Mouse (Mus musculus) liver, embryonic 13.5 days (tissue): Measurements from ENCODE around the gene Dis3. TPM values are rescaled to one million over a fixed set of nuclear protein-coding genes. Genes with fewer than 3 reads are reported as not detected.

Experiments used
- ATAC-seq: fragments of 200-750 bp; cut with Nextera tagmentation; 2 replicates; pipeline ENCODE4 v1.8.0; 2017; ENCODE audit warnings: low read depth, mild to moderate bottlenecking, moderate number of reproducible peaks, moderate library complexity
- DNase-seq: peaks from one replicate; pipeline ENCODE4 v3.0.0; 2022
- H3K27ac ChIP-seq: fragments of 300-500 bp; sonication (generic); 2 replicates; pipeline ENCODE4 v1.5.1; 2015; ENCODE audit warnings: moderate library complexity, mild to moderate bottlenecking, inconsistent platforms
- H3K27me3 ChIP-seq: fragments of 300-500 bp; sonication (generic); 2 replicates; pipeline ENCODE4 v1.6.1; 2015; ENCODE audit warnings: mild to moderate bottlenecking, inconsistent platforms
- H3K36me3 ChIP-seq: fragments of 300-500 bp; sonication (generic); 2 replicates; pipeline ENCODE4 v1.6.1; 2015; ENCODE audit warnings: mild to moderate bottlenecking, inconsistent platforms
- H3K4me1 ChIP-seq: fragments of 300-500 bp; sonication (generic); replicated peaks from 2 replicates; pipeline ENCODE4 v1.6.1; 2015; ENCODE audit warnings: inconsistent platforms
- H3K4me2 ChIP-seq: fragments of 300-500 bp; sonication (generic); 2 replicates; pipeline ENCODE4 v1.6.1; 2015; ENCODE audit warnings: inconsistent platforms, mild to moderate bottlenecking, moderate library complexity
- H3K4me3 ChIP-seq: fragments of 300-500 bp; sonication (generic); replicated peaks from 2 replicates; pipeline ENCODE4 v1.5.1; 2015; ENCODE audit warnings: mild to moderate bottlenecking, inconsistent platforms
- H3K9ac ChIP-seq: fragments of 300-500 bp; sonication (generic); 2 replicates; pipeline ENCODE4 v1.6.1; 2015; ENCODE audit warnings: mild to moderate bottlenecking, inconsistent platforms
- H3K9me3 ChIP-seq: fragments of 300-500 bp; sonication (generic); replicated peaks from 2 replicates; pipeline ENCODE4 v1.6.1; 2016; ENCODE audit warnings: inconsistent platforms
- WGBS: fragments of 180-500 bp; shearing (Covaris S2); methylation state at CpG from one replicate; pipeline ENCODE4 v1.1.7; 2015; ENCODE audit not compliant: insufficient replicate concordance; 5-methylcytosine and 5-hydroxymethylcytosine counted together
- polyA plus RNA-seq: library from polyadenylated mRNA; unstranded; fragments of >200 nt; fragmentation: Nextera tagmentation; extraction: Ambion mirVana; gene quantifications from 2 replicates; pipeline ENCODE4 v1.2.1, GENCODE M21; 2015

Dis3 gene
- polyA plus RNA-seq, 1 experiment from 2014 or later: 19.0 TPM

DNA sequence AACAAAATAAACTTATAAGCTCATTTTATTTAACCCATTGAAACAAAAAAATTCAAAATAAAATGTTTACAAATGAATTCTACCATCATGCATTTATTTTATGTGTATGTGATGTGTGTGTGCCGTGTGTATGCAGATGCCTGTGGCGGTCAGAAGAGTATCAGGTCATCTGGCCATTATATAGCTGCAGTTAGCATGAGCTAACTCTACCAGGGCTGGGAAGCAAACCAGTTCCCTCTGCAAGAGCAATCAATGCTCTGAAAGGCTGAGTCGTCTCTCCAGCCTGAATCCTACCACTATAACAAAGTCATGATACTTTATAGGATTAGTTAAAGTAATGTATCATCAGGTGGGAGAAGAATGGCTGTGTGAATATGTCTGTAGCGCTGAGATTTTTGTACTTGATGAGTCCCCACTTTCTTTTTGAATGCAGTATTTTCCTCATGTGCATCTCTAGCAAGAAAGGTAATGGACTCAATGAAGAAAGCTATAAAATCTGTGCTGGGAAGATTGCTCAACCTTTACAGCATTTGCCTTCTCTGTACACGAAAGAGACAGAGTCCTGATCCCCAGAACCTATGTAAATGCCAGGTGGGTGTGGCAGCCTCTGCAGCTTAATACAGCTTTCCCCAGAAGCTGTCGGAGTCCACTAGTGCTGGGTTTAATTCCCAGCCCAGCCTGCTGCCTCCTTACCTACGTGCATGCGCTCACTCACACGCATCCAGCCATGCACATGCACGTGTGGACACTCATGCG is 22.2 kb upstream of the Dis3 start:
- Histone ChIP-seq H3K9ac (no peak overlapping the region), H3K27me3 (no peaks in the 10 kb centered on the region), H3K9me3 (no peaks in the 10 kb centered on the region), H3K4me1 (no peaks in the 10 kb centered on the region), H3K4me2 (no peak overlapping the region), H3K4me3 (no peak overlapping the region), H3K36me3 (peaks cover 12% of the 10 kb centered on the region), H3K27ac (no peak overlapping the region)
- 76% methylated on average over 11 of the region's 11 CpGs for WGBS
- ATAC-seq (no peak), DNase-seq (no peak)

DNA sequence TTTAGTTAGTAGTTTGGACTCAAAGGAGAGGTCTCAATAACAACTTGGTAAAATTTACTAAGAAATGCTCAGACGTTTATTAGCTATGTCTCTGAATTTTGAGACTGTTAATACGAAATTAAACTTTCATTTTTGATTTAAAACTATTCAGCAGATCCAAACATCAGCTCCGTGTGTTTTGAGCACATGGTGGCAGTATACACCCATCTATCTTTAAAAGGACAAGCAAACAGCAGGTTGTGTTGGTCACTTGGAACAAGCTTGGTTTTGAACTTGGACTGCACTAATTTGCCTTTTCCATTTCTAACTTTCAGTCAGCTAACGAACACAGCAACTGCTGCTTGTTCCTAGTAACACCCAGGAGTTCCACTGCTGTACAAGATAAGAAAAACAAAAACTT is 18.0 kb upstream of the Dis3 start:
- DNase-seq (no peak), ATAC-seq (no peak)
- Histone ChIP-seq H3K4me1 (no peaks in the 10 kb centered on the region), H3K9ac (no peak overlapping the region), H3K36me3 (peaks cover 24% of the 10 kb centered on the region), H3K27me3 (no peaks in the 10 kb centered on the region), H3K27ac (no peak overlapping the region), H3K4me2 (no peak overlapping the region), H3K4me3 (no peak overlapping the region), H3K9me3 (no peaks in the 10 kb centered on the region)
- 58% methylated on average over 4 of the region's 4 CpGs for WGBS

DNA sequence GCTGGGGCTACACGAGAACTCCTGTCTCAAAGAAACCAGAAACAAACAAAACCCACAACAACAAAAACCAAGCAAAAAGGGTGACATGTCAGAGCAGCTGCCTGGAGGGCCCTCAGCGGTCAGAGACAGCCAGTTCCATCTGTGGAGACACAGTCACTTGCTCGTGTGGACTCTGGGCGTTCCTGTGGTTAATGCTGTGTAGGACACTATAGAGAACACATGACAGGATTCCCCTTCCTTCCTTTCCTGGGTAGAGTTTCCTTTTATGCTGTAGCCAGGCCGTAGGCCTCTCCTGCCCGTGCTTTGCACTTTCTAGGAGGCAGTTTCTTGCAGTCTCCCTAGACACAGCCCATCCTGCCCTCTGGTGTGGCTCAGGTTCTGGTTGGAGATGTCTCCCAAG is 9.2 kb upstream of the Dis3 start:
- Histone ChIP-seq H3K36me3 (peaks cover 43% of the 10 kb centered on the region), H3K27ac (no peak overlapping the region), H3K4me2 (no peak overlapping the region), H3K9ac (no peak overlapping the region), H3K9me3 (no peaks in the 10 kb centered on the region), H3K4me1 (0 out of 2 replicates have a peak, but pooled peaks cover 3% of the 10 kb centered on the region), H3K4me3 (no peak overlapping the region), H3K27me3 (no peaks in the 10 kb centered on the region)
- 0 out of 2 replicates have a peak, but pooled peaks have one; percentile 63 for ATAC-seq
- DNase-seq: no peak
- WGBS: 56% methylated on average over 6 of the region's 6 CpGs

DNA sequence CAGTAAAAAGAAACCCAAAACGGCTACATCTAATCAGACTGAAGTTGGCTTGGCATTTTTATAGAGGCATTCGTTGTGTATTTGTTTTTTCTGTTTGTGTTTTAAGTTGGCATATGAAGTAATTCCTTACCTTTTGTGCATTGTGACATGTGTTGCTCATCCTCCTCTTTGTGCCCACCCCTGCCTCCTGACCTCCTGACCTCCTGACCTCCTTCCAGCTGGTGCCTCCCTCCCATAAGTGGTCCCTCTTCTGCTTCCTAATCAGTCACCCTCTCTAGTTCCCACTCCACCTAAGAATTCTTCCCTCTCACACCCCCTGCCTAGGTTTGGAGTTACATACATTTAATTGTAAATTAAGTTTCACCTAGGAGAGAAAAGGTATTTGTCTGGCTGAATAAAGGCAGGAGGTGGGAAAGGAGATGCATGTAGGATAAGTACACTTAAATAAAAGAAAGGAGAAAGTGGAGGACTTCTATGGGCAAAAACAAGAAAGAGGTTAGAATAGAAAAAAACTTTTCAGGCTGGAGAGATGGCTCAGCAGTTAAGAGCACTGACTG is 8.1 kb upstream of the Dis3 start:
- DNase-seq: no peak
- Histone ChIP-seq H3K27ac (no peak overlapping the region), H3K4me1 (0 out of 2 replicates have a peak, but pooled peaks cover 3% of the 10 kb centered on the region), H3K9me3 (no peaks in the 10 kb centered on the region), H3K27me3 (no peaks in the 10 kb centered on the region), H3K36me3 (peaks cover 46% of the 10 kb centered on the region), H3K4me3 (no peak overlapping the region), H3K4me2 (no peak overlapping the region), H3K9ac (no peak overlapping the region)
- 79% methylated on average over 2 of the region's 2 CpGs for WGBS
- ATAC-seq: no peak

DNA sequence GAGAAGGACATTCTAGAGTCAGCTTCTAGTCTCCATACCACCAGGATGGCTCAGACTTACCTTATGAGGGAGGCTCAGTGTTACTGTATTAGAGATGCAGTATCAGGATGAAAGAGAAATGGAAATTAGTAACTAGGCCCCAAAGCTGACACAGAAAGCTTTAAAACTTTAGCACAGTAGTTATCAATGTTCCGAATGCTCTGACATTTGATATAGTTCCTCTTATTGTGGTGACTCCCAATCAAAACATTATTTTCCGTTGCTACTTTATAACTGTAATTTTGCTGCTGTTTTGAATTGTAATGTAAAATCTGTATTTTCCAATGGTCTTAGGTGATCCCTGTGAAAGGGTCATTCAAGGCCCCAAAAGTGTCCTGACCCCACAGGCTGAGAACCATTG is 7.1 kb upstream of the Dis3 start:
- Histone ChIP-seq H3K9me3 (no peaks in the 10 kb centered on the region), H3K27me3 (no peaks in the 10 kb centered on the region), H3K27ac (no peak overlapping the region), H3K4me2 (no peak overlapping the region), H3K4me3 (no peak overlapping the region), H3K4me1 (0 out of 2 replicates have a peak, but pooled peaks cover 3% of the 10 kb centered on the region), H3K9ac (no peak overlapping the region), H3K36me3 (peaks cover 51% of the 10 kb centered on the region)
- WGBS: 82% methylated on average over 2 of the region's 2 CpGs
- ATAC-seq (no peak), DNase-seq (no peak)

- Histone ChIP-seq H3K27ac (no peak overlapping the region), H3K27me3 (no peaks in the 10 kb centered on the region), H3K4me2 (no peak overlapping the region), H3K9ac (no peak overlapping the region), H3K9me3 (no peaks in the 10 kb centered on the region), H3K4me1 (peaks cover 14% of the 10 kb centered on the region), H3K4me3 (no peak overlapping the region), H3K36me3 (peaks cover 41% of the 10 kb centered on the region)
- ATAC-seq: no peak
- DNase-seq: no peak
- 66% methylated on average over 6 of the region's 6 CpGs for WGBS
These were observed 5.1 kb upstream of the Dis3 start for GRCm38 (mm10) chr14:99104542-99105123.

DNA sequence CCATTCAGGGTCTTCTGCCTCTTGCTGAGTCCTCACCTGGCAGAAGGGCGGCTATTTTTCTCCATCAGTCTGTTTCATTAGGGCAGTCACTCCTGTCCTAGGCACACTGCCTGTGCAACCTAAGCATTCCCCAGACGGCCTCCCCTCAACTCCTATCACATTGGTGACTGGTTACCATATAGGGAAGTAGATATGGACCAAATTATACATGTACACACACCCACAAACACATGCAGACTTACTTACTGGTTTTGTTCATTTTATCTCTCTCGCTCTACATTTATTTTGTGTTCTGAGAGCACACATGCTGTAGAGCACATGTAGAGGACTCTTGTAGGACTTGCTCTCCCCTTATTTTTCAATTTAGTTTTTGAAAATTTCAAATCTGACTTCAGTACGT is 3.5 kb upstream of the Dis3 start:
- peaks cover 31% of the 10 kb centered on the region for H3K36me3 ChIP-seq
- ATAC-seq: no peak
- H3K4me3 ChIP-seq: no peak overlapping the region
- H3K9me3 ChIP-seq: no peaks in the 10 kb centered on the region
- H3K9ac ChIP-seq: no peak overlapping the region
- DNase-seq: no peak
- H3K4me1 ChIP-seq: peaks cover 23% of the 10 kb centered on the region
- no peak overlapping the region for H3K27ac ChIP-seq
- 71% methylated on average over 4 of the region's 4 CpGs for WGBS
- H3K4me2 ChIP-seq: no peak overlapping the region
- no peaks in the 10 kb centered on the region for H3K27me3 ChIP-seq

DNA sequence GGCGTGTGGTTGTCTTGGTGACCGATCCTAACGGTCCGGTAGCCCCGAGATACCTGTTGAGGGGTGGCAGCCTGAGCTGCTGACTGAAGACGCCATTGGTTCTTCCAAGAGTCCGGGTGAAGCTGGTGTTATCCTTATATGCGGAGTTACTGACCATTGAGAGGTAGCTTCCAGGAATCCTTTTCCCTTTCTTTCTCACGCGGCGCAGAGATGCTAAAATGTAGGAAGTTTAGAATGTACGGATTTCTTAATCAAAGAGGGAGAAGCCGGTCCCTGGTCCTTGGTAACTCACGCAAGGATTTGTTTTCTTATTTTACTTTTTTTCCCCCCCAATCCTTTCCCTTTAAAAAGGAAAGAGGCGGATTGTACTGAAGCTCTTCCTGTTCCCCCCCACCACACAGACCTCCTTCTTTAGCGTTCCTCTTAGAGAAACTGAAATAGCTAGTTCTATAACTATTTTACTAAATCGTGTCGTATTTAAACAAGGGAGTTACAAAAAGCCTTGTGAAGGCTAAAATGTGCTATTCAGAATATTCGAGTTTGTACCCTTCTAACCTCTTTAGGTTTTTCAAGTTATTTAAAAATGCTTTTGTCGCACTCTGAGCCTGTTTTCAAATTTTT is 507 bp upstream of the Dis3 start:
- H3K9me3 ChIP-seq: no peaks in the 10 kb centered on the region
- peaks cover 43% of the 10 kb centered on the region for H3K36me3 ChIP-seq
- peaks cover 23% of the 10 kb centered on the region for H3K4me1 ChIP-seq
- 4% methylated on average over 20 of the region's 20 CpGs for WGBS
- DNase-seq (peak; percentile 6), ATAC-seq (no peak)
- H3K27me3 ChIP-seq: no peaks in the 10 kb centered on the region
- peak overlapping the region; percentile 74 for H3K9ac ChIP-seq
- no peak overlapping the region; the same call in 1 of the 2 replicates for H3K27ac ChIP-seq
- peak overlapping the region; percentile 97 for H3K4me3 ChIP-seq
- H3K4me2 ChIP-seq: peak overlapping the region; percentile 73

DNA sequence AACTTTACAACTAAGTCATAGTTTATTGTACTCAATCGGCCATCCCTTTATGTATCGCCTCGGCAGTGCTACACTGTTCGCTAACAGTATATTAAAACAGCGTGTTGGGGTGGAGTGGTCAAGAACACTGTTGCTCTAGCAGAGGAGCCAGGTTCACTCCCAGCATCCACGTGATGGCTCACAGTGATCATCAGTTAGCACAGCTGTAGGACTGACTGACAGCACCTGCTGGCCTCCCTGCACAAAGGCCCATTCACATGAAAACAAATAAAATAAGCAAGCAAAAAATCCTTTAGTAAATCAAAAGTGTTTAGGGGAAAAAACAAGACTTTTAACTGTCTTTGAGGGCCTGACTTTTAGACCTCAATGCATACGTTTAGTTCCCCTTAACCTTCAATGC is 10.6 kb downstream of the Dis3 start:
- Histone ChIP-seq H3K9ac (no peak overlapping the region), H3K9me3 (no peaks in the 10 kb centered on the region), H3K36me3 (peaks cover 67% of the 10 kb centered on the region), H3K4me3 (no peak overlapping the region), H3K27me3 (no peaks in the 10 kb centered on the region), H3K4me2 (no peak overlapping the region), H3K27ac (no peak overlapping the region), H3K4me1 (no peaks in the 10 kb centered on the region)
- DNase-seq (no peak), ATAC-seq (no peak)
- whole genome bisulfite sequencing: 86% methylated on average over 7 of the region's 7 CpGs

DNA sequence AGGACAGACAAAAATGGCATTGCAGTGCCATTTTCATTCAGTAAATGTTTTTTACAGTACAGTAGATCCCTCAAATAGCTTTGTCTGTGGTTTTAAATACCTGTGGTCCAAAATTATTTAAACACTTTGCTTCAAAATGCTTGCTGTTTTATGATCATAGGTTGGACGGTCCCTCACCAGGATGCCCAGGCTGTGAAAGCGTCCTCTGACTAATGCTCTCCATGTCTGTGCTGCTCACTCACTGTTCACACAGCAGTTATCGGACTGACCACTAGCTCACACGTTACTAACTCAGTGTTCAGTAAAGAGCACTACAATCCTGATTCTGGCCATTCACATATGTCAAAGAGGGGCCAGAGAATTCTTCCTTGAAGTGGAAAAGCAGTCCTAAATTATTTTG is 28.4 kb downstream of the Dis3 start:
- peaks cover 66% of the 10 kb centered on the region for H3K36me3 ChIP-seq
- H3K9me3 ChIP-seq: no peaks in the 10 kb centered on the region
- 82% methylated on average over 4 of the region's 4 CpGs for WGBS
- no peak overlapping the region for H3K9ac ChIP-seq
- H3K27me3 ChIP-seq: no peaks in the 10 kb centered on the region
- DNase-seq (no peak), ATAC-seq (no peak)
- H3K4me2 ChIP-seq: no peak overlapping the region
- H3K4me3 ChIP-seq: no peak overlapping the region
- H3K27ac ChIP-seq: no peak overlapping the region
- H3K4me1 ChIP-seq: no peaks in the 10 kb centered on the region

- Histone ChIP-seq H3K4me3 (no peak overlapping the region), H3K27ac (no peak overlapping the region), H3K4me1 (no peaks in the 10 kb centered on the region), H3K9me3 (no peaks in the 10 kb centered on the region), H3K27me3 (no peaks in the 10 kb centered on the region), H3K4me2 (no peak overlapping the region), H3K9ac (no peak overlapping the region), H3K36me3 (peaks cover 70% of the 10 kb centered on the region)
- ATAC-seq: no peak
- WGBS: 70% methylated on average over 2 of the region's 2 CpGs
- no peak for DNase-seq
These were observed 36.5 kb downstream of the Dis3 start for GRCm38 (mm10) chr14:99063091-99063490.
